Mouse (Mus musculus) heart, adult 8-10 months (tissue): Measurements from ENCODE around the gene Zfp511. TPM values are rescaled to one million over a fixed set of nuclear protein-coding genes. Genes with fewer than 3 reads are reported as not detected.

Experiments
- microRNA-seq: library from miRNA; unstranded; fragments of <30 nt; microRNA quantifications from one replicate; pipeline ENCODE4 v1.2.0, GENCODE M21; 2022
- total RNA-seq, 4 experiments: library from RNA; stranded (reverse); gene quantifications; 2 replicates each; pipeline ENCODE4 v1.2.4; 2022

Zfp511 gene
- total RNA-seq, 4 experiments from 2014 or later, result 7.7 to 11.8 (median 10.7) TPM

Small RNA genes within 50 kb of the gene (microRNA-seq; reads per million reads assigned to microRNA genes)
- not detected for gene Mir7062

Other genes starting within 250 kb of the Zfp511 start
- gene Adgra1, start 202.2 kb upstream of the Zfp511 start, total RNA-seq, result under 1 TPM in 2 of 4 experiments, not detected in 2; 0.06 to 0.09 TPM
- under 1 TPM in 1 of 4 experiments, not detected in 3; 0.06 TPM for gene Kndc1, start 141.7 kb upstream of the Zfp511 start, total RNA-seq
- not detected for gene Utf1, start 92.6 kb upstream of the Zfp511 start, total RNA-seq
- gene 6430531B16Rik, start 57.6 kb upstream of the Zfp511 start, total RNA-seq, result not detected
- 1 to 10 TPM in 2 of 4 experiments, under 1 TPM in 2; 0.25 to 1.8 (median 0.95) TPM for gene Adam8, start 43.8 kb upstream of the Zfp511 start, total RNA-seq
- 10 to 100 TPM; 32.6 to 37.0 (median 34.9) TPM for gene Tubgcp2, start 278 bp downstream of the Zfp511 start, total RNA-seq
- not detected for gene Msx3, start 12.7 kb downstream of the Zfp511 start, total RNA-seq
- under 1 TPM in 3 of 4 experiments, not detected in 1; 0.25 to 0.50 (median 0.30) TPM for gene Caly, start 46.2 kb downstream of the Zfp511 start, total RNA-seq
- gene Prap1, start 57.0 kb downstream of the Zfp511 start, total RNA-seq, result not detected
- 10 to 100 TPM; 65.8 to 83.2 (median 76.9) TPM for gene Fuom, start 66.0 kb downstream of the Zfp511 start, total RNA-seq
- gene Paox, start 79.4 kb downstream of the Zfp511 start, total RNA-seq, result 1 to 10 TPM; 2.2 to 4.0 (median 2.6) TPM
- gene Echs1, start 80.1 kb downstream of the Zfp511 start, total RNA-seq, result 100 to 1,000 TPM; 476 to 541 (median 510) TPM
- gene Mtg1, start 101.2 kb downstream of the Zfp511 start, total RNA-seq, result 10 to 100 TPM; 24.2 to 32.4 (median 29.3) TPM
- gene Sprn, start 118.5 kb downstream of the Zfp511 start, total RNA-seq, result 1 to 10 TPM in 1 of 4 experiments, under 1 TPM in 3; 0.23 to 1.2 (median 0.64) TPM
- gene Olfr522, start 128.4 kb downstream of the Zfp511 start, total RNA-seq, result not detected
- not detected for gene Olfr523, start 136.8 kb downstream of the Zfp511 start, total RNA-seq
- gene Olfr524, start 169.6 kb downstream of the Zfp511 start, total RNA-seq, result not detected
- gene Cd163l1, start 181.9 kb downstream of the Zfp511 start, total RNA-seq, result not detected
- not detected for gene 5830411N06Rik, start 210.9 kb downstream of the Zfp511 start, total RNA-seq